Mouse (Mus musculus) MEL (cell line): ENCODE results near the gene Uhrf1bp1l. TPM values are rescaled to one million over a fixed set of nuclear protein-coding genes. Genes with fewer than 3 reads are reported as not detected.

Source experiments
- DNase-seq: peaks from one replicate; pipeline ENCODE4 v3.0.0; 2011; ENCODE audit warnings: low read depth, low spot score
- H3K27ac ChIP-seq: 2 replicates; pipeline ENCODE4 v1.5.1; 2012; ENCODE audit warnings: low read depth, mild to moderate bottlenecking, control low read depth, low read length, moderate library complexity; ENCODE audit not compliant: control insufficient read depth
- H3K27me3 ChIP-seq, 2 experiments: fragments of 150-350 bp in 1 of 2; sonication (generic) in 1 of 2; 2 replicates each; pipeline ENCODE4 v1.6.1; 2012; ENCODE audit warnings: low read length in 2 of 2, mild to moderate bottlenecking in 2 of 2, improper control_type of control experiment in 1 of 2, moderate library complexity in 1 of 2; ENCODE audit not compliant: insufficient read depth in 2 of 2, control insufficient read depth in 1 of 2
- H3K36me3 ChIP-seq, 2 experiments: 2 replicates each; pipeline ENCODE4 v1.6.1; 2012 to 2014; ENCODE audit warnings: low read length in 2 of 2, improper control_type of control experiment in 1 of 2, inconsistent platforms in 1 of 2, mild to moderate bottlenecking in 1 of 2; ENCODE audit not compliant: insufficient read depth in 2 of 2, control insufficient read depth in 1 of 2
- H3K4me1 ChIP-seq, 2 experiments: fragments of 150-350 bp in 1 of 2; sonication (generic) in 1 of 2; 2 replicates each; pipeline ENCODE4 v1.6.1; 2012; ENCODE audit warnings: low read length in 2 of 2, improper control_type of control experiment in 1 of 2, mild to moderate bottlenecking in 1 of 2; ENCODE audit not compliant: insufficient read depth in 2 of 2, control insufficient read depth in 1 of 2
- H3K4me3 ChIP-seq, 2 experiments: fragments of 150-350 bp in 1 of 2; sonication (generic) in 1 of 2; 2 replicates each; pipeline ENCODE4 v1.5.1; 2012; ENCODE audit warnings: low read depth in 2 of 2, low read length in 2 of 2, mild to moderate bottlenecking in 2 of 2, moderate library complexity in 2 of 2, control low read depth in 1 of 2, improper control_type of control experiment in 1 of 2; ENCODE audit not compliant: control insufficient read depth in 1 of 2, insufficient read depth in 1 of 2
- H3K79me2 ChIP-seq: 2 replicates; pipeline ENCODE4 v1.6.1; 2012; ENCODE audit warnings: mild to moderate bottlenecking, low read length, moderate library complexity; ENCODE audit not compliant: control insufficient read depth, poor library complexity, insufficient read depth
- H3K9ac ChIP-seq: 2 replicates; pipeline ENCODE4 v1.6.1; 2012; ENCODE audit warnings: low read depth, mild to moderate bottlenecking, control low read depth, low read length, moderate library complexity; ENCODE audit not compliant: control insufficient read depth, poor library complexity, severe bottlenecking
- H3K9me3 ChIP-seq: fragments of 150-350 bp; sonication (generic); replicated peaks from 2 replicates; pipeline ENCODE4 v1.6.1; 2012; ENCODE audit warnings: mild to moderate bottlenecking, low read length, improper control_type of control experiment, moderate library complexity; ENCODE audit not compliant: insufficient read depth
- CTCF ChIP-seq, 3 experiments: IDR thresholded peaks in 2 of 3; conservative IDR thresholded peaks in 1 of 3; 2 replicates each; pipeline ENCODE4 v1.5.1; 2011 to 2012; ENCODE audit warnings: low read length in 3 of 3, low read depth in 2 of 3, mild to moderate bottlenecking in 2 of 3, improper control_type of control experiment in 1 of 3, inconsistent platforms in 1 of 3, mixed read lengths in 1 of 3, moderate library complexity in 1 of 3; ENCODE audit not compliant: control insufficient read depth in 1 of 3, insufficient read depth in 1 of 3, poor library complexity in 1 of 3, severe bottlenecking in 1 of 3
- NELFE ChIP-seq: IDR thresholded peaks from 2 replicates; pipeline ENCODE4 v1.6.1; 2011; ENCODE audit warnings: low read depth, low read length, improper control_type of control experiment
- SMC3 ChIP-seq: IDR thresholded peaks from 2 replicates; pipeline ENCODE4 v1.6.1; 2011; ENCODE audit warnings: low read depth, low read length, improper control_type of control experiment
- ZNF384 ChIP-seq: IDR thresholded peaks from 2 replicates; pipeline ENCODE4 v1.6.1; 2012; ENCODE audit warnings: low read depth, mild to moderate bottlenecking, inconsistent platforms, low read length, improper control_type of control experiment
- polyA plus RNA-seq, 2 experiments: library from polyadenylated mRNA; stranded (reverse) in 1 of 2; unstranded in 1 of 2; fragments of >175 nt in 1 of 2; fragments of >200 nt in 1 of 2; gene quantifications; 2 replicates each; pipeline versions ENCODE4 v1.2.1 to v1.2.4; 2012; ENCODE audit warnings: low replicate concordance in 2 of 2, low read depth in 1 of 2; ENCODE audit not compliant: insufficient read length in 2 of 2, insufficient read depth in 1 of 2, missing spikeins in 1 of 2
- total RNA-seq: library from RNA; depleted of rRNA; stranded (reverse); fragments of 300-350 nt; gene quantifications from 2 replicates; pipeline ENCODE4 v1.2.3, GENCODE M21; 2012; rRNA removed

The Uhrf1bp1l gene
- total and polyA plus RNA-seq, 3 experiments = 23.7 to 44.8 (median 26.0) TPM

- no peaks in the 10 kb centered on the region for H3K79me2 ChIP-seq
- no peak overlapping the region for H3K9ac ChIP-seq
- no peaks in the 10 kb centered on the region for H3K27me3 ChIP-seq
- no peak overlapping the region for H3K4me3 ChIP-seq
- DNase-seq = no peak
- TF ChIP-seq NELFE (no peak), CTCF (IDR thresholded peaks at IDR 0.05 in 2 of 3, conservative IDR thresholded peaks at IDR 0.05 in 1 of 3; ENCODE audit: control insufficient read depth in 1 of 3, insufficient read depth in 1 of 3, low read depth in 2 of 3, low read length in 3 of 3, poor library complexity in 1 of 3, severe bottlenecking in 1 of 3) (no peak), ZNF384 (no peak), SMC3 (no peak)
- peaks cover 0 to 2% of the 10 kb centered on the region in 2 experiments; a peak in 1 of 4 replicates for H3K36me3 ChIP-seq
- no peaks in the 10 kb centered on the region for H3K9me3 ChIP-seq
- H3K27ac ChIP-seq = no peak overlapping the region
- H3K4me1 ChIP-seq = no peaks in the 10 kb centered on the region
Observed at GRCm38 (mm10) chr10:89868836-89869235, 124.0 kb downstream of the Uhrf1bp1l start.

Other genes with a start within 250 kb of the Uhrf1bp1l start
- not detected in 2 replicates for gene Nr1h4, start 211.4 kb upstream of the Uhrf1bp1l start, total RNA-seq
- gene Nr1h4, start 211.4 kb upstream of the Uhrf1bp1l start, polyA plus RNA-seq = not detected
- not detected in 2 replicates for gene Slc17a8, start 123.7 kb upstream of the Uhrf1bp1l start, total RNA-seq
- not detected for gene Slc17a8, start 123.7 kb upstream of the Uhrf1bp1l start, polyA plus RNA-seq
- 19.8 and 21.8 TPM in 2 replicates for gene Scyl2, start 58.7 kb upstream of the Uhrf1bp1l start, total RNA-seq
- 10 to 100 TPM in 1 of 2 experiments, not detected in 1; 27.9 TPM for gene Scyl2, start 58.7 kb upstream of the Uhrf1bp1l start, polyA plus RNA-seq
- gene Actr6, start 12.7 kb upstream of the Uhrf1bp1l start, total RNA-seq = 14.4 and 14.6 TPM in 2 replicates
- gene Actr6, start 12.7 kb upstream of the Uhrf1bp1l start, polyA plus RNA-seq = 100 to 1,000 TPM in 1 of 2 experiments, 10 to 100 TPM in 1; 15.3 to 414 TPM
- not detected in 2 replicates for gene Anks1b, start 128.5 kb downstream of the Uhrf1bp1l start, total RNA-seq
- not detected for gene Anks1b, start 128.5 kb downstream of the Uhrf1bp1l start, polyA plus RNA-seq